Mouse (Mus musculus) 416B (cell line): ENCODE results near the gene H2-M10.1.
"Not testable (repeated sequence)": the region's sequence is repeated elsewhere in the genome, so short reads cannot be mapped to it uniquely, and the experiment has no call there.

ENCODE experiments used
- DNase-seq: peaks from one replicate; pipeline ENCODE4 v3.0.0; 2011; ENCODE audit warnings: low read depth

Gene H2-M10.1

DNA sequence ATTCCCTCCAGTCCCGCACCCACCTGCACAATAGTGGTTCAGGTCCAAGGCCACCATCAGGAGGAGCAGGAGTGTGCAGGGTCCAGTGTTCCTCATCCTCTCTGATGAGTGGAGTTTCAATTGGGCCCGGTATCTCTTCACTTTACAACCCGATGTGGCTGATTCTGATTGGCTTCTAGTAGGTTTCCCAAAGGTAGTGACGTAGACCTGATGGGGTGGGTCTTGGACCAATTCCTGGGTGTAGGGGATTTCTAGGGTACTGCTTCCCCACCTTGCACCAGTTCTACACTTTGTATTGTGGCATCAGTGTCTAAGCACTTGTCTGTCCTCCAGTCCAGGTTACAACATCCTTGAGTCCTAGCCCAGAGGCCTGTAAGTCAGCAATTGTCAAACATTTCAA, at the start of gene H2-M10.1:
H2-M10.1 (minus strand) TSS at position 101 of the 400 bp plus-strand sequence.
- DNase-seq: no peak

GRCm38 (mm10) chr17:36368317-36368716, 42.4 kb upstream of the H2-M10.1 start, which contains the start of gene H2-M10.3:
Gene H2-M10.3, minus strand, starts transcription at chr17:36368417.
- DNase-seq: not testable (repeated sequence)

DNA sequence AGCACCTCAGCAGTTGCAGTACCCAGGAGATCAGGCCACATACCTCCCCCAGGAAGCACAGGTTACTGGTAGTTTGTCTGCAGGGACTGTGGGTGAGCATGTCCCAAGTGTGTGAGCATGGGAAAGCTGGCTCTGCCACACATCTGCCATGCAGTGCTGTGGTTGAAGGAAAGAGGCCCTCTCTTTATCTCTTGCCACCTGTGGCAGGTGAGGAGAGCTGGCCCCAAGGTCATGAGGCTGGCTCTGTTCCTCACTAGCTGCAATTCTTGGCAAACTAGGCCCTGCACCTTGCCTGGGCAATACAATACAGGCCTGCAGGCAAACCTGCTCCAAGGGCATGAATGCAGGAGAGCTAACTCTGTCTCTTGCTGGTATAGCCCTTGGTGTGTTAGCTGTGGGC, 36.4 kb upstream of the H2-M10.1 start:
- not testable (repeated sequence) for DNase-seq

DNA sequence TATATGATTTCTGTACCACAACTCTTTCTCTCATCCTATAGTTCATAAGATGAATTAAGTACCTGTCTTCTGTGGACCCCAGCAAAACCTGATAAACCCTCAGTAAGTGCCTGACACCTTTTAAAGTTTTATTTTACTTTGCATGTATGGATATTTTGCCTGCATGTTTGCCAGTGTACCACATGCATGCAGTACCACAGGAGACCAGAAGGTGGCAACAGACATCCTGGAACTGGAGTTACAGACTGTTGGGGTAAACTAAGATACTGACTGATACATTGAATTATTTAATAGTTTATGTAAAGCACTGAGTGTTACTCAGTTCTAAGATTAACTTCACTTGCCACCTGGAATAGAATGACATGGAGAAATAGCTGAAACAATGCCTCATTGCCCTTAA, 31.6 kb upstream of the H2-M10.1 start:
- peak; percentile 37 for DNase-seq

DNA sequence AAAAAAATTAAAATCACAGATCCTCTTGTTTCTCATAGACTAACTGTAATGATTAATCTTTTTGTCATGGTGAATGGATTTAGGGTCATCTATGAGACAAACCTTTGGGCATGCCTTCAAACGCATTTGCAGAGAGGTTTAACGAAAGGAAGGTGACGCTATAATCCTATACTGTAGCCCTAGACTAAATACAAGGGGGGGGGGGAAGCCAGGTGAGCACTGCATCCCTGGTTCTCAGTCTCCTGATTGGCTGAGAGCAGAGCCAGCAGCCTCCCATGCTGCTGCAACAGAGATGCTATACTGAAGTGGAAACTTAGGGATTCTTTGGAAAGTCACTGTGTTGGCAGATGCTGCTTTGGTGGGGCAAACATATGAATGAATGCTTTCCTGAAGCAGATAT, 29.8 kb upstream of the H2-M10.1 start:
- DNase-seq: no peak

DNA sequence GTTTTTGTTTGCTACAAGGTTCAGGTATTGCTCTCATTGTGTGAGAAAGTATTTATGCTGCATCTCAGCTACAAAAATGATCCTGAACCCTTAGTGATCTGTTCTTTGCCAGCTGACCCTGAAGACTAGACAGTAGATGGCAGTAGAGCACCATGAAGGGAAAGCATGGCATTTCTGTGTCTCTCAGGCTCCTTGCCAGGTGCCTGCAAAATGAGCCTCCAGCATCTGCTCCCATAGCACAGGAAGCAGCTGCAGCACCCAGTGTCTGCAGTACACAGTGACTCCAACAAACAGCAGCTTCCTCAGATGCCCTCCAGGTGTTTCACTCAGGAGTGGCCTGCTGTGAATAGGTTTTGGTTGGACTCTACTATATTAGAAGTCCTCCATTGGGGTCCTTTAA, 29.4 kb upstream of the H2-M10.1 start:
- peak; percentile 71 for DNase-seq

DNA sequence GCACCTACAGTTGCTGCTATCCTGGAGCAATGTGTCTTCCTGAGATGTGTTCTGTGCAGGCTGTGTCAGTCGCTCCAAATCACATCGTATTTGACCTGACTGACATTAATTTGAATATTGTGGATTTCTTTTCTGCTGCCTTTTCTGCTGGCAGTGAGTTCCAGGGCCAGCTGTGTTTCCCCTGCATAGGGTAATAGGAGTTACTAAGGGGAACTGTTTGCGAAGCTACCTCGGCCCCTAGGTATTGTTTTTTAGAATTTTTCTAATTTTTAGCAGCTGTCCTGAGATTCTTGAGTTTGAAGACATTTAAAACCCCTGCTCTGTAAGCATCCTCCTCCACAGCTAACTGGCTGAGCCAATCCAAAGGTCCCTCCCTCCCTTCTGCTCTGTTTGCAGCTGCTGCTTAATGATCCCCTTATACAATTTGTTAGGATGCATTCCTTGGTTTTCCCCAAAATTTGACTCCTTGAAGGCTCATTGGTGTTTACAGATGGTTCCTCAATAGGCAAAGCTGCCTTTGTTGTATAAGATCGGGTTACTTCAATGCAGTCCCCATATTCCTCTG, 10.2 kb downstream of the H2-M10.1 start:
- DNase-seq: no peak

GRCm38 (mm10) chr17:36315041-36315688, 10.8 kb downstream of the H2-M10.1 start:
- no peak for DNase-seq

- no peak for DNase-seq
These were observed 11.4 kb downstream of the H2-M10.1 start for GRCm38 (mm10) chr17:36314511-36314910.

DNA sequence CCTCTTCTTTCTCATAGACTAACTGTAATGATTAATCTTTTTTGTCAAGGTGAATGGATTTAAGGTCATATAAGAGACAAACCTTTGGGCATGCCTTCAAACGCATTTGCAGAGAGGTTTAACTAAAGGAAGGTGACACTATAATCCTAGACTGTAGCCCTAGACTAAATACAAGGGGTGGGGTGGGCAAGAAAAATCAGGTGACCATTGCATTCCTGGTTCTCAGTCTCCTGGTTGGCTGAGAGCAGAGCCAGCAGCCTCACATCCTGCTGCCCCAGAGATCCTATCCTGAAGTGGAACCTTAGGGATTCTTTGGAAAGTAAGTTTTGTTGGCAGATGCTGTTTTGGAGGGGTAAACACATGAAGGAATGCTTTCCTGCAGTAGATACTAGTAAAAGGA, 16.7 kb downstream of the H2-M10.1 start:
- DNase-seq: no peak

GRCm38 (mm10) chr17:36308855-36309254, 17.1 kb downstream of the H2-M10.1 start:
- DNase-seq: peak; percentile 73

- DNase-seq: no peak
These were observed 39.6 kb downstream of the H2-M10.1 start, which contains the start of gene H2-M10.2 for GRCm38 (mm10) chr17:36286390-36286789. Gene H2-M10.2, minus strand, starts transcription at chr17:36286490.

GRCm38 (mm10) chr17:36281521-36282245, 44.3 kb downstream of the H2-M10.1 start:
- peak; percentile 67 for DNase-seq

- DNase-seq: no peak
These were observed 51.2 kb downstream of the H2-M10.1 start for GRCm38 (mm10) chr17:36274776-36275175.

- no peak for DNase-seq
These were observed 52.2 kb downstream of the H2-M10.1 start for GRCm38 (mm10) chr17:36273796-36274195.
